Mouse (Mus musculus) gastrocnemius, postnatal 4 days (tissue): ENCODE measurements around the gene Ffar2. TPM values are rescaled to one million over a fixed set of nuclear protein-coding genes. Genes with fewer than 3 reads are reported as not detected.
"Not testable (repeated sequence)": the region's sequence is repeated elsewhere in the genome, so short reads cannot be mapped to it uniquely, and the experiment has no call there.

Source experiments
- DNase-seq, 2 experiments: peaks; one replicate each; pipeline ENCODE4 v3.0.0; 2021 to 2022; ENCODE audit warnings: low spot score in 2 of 2, mixed read lengths in 2 of 2
- long read RNA-seq, 2 experiments: library from polyadenylated mRNA; stranded (forward); transcript quantifications; one replicate each; pipeline ENCODE4 v2.0.0; 2021
- total RNA-seq, 2 experiments: library from RNA; stranded (reverse); gene quantifications; 2 replicates each; pipeline ENCODE4 v1.2.3; 2021

The Ffar2 gene
- total RNA-seq = 1 to 10 TPM; 1.8 to 2.5 TPM
- long read RNA-seq, experiment 1, partial matches to known transcripts = 0 of 2 reads
- long read RNA-seq, experiment 1, other reads (novel, unspliced or antisense) = 0 of 2 reads
- long read RNA-seq, experiment 2, partial matches to known transcripts = 0 of 3 reads
- long read RNA-seq, experiment 2, other reads (novel, unspliced or antisense) = 1 of 3 reads

- DNase-seq = no peak
These were observed at the start of gene Ffar2 for GRCm38 (mm10) chr7:30823675-30824074. Gene Ffar2 (minus strand): TSS chr7:30823775.

GRCm38 (mm10) chr7:30873083-30873482 is 49.5 kb upstream of the Ffar2 start:
- peak; percentile 53 to 73 for DNase-seq

GRCm38 (mm10) chr7:30863386-30863785 is 39.8 kb upstream of the Ffar2 start:
- no peak for DNase-seq

GRCm38 (mm10) chr7:30861464-30861863 is 37.9 kb upstream of the Ffar2 start, which contains the start of gene Ffar1:
Gene Ffar1 (minus strand): TSS chr7:30861564.
- no peak for DNase-seq

- DNase-seq = no peak
These were observed 36.2 kb upstream of the Ffar2 start for GRCm38 (mm10) chr7:30859635-30860402.

- DNase-seq = peak in 1 of 2 experiments; percentile 62
These were observed 35.7 kb upstream of the Ffar2 start for GRCm38 (mm10) chr7:30859290-30859634.

- DNase-seq = no peak
These were observed 34.2 kb upstream of the Ffar2 start for GRCm38 (mm10) chr7:30857746-30858145.

GRCm38 (mm10) chr7:30856078-30856477 is 32.5 kb upstream of the Ffar2 start, which contains the start of gene Ffar3:
Gene Ffar3 (minus strand): TSS chr7:30856178.
- no peak for DNase-seq

- DNase-seq = no peak
These were observed 27.8 kb upstream of the Ffar2 start for GRCm38 (mm10) chr7:30851421-30851820.

GRCm38 (mm10) chr7:30847934-30848333 is 24.4 kb upstream of the Ffar2 start:
- no peak for DNase-seq

- no peak for DNase-seq
These were observed 23.8 kb upstream of the Ffar2 start for GRCm38 (mm10) chr7:30847386-30847785.

- DNase-seq = no peak
These were observed 23.0 kb upstream of the Ffar2 start for GRCm38 (mm10) chr7:30846505-30847053.

- DNase-seq = no peak
These were observed 21.2 kb upstream of the Ffar2 start for GRCm38 (mm10) chr7:30844676-30845297.

GRCm38 (mm10) chr7:30842092-30842491 is 18.5 kb upstream of the Ffar2 start:
- DNase-seq = no peak

GRCm38 (mm10) chr7:30841379-30841778 is 17.8 kb upstream of the Ffar2 start:
- DNase-seq = no peak

GRCm38 (mm10) chr7:30840306-30840705 is 16.7 kb upstream of the Ffar2 start:
- no peak for DNase-seq

GRCm38 (mm10) chr7:30837277-30837676 is 13.7 kb upstream of the Ffar2 start:
- DNase-seq = no peak

- not testable (repeated sequence) for DNase-seq
These were observed 9.1 kb upstream of the Ffar2 start for GRCm38 (mm10) chr7:30832684-30833083.

GRCm38 (mm10) chr7:30832261-30832660 is 8.7 kb upstream of the Ffar2 start:
- no peak for DNase-seq

- DNase-seq = no peak
These were observed 5.9 kb upstream of the Ffar2 start for GRCm38 (mm10) chr7:30829428-30829827.

- DNase-seq = not testable (repeated sequence)
These were observed 5.3 kb upstream of the Ffar2 start for GRCm38 (mm10) chr7:30828871-30829270.

- DNase-seq = no peak
These were observed 3.1 kb upstream of the Ffar2 start for GRCm38 (mm10) chr7:30826660-30827059.
